Mouse (Mus musculus) CH12.LX (cell line): ENCODE results near the gene Ttc26.

Source experiments
- CTCF ChIP-seq, 2 experiments: IDR thresholded peaks in 1 of 2; conservative IDR thresholded peaks in 1 of 2; 2 replicates each; pipeline ENCODE4 v1.5.1; 2011 to 2012; ENCODE audit warnings: low read depth in 2 of 2, low read length in 2 of 2, improper control_type of control experiment in 1 of 2, inconsistent platforms in 1 of 2, mild to moderate bottlenecking in 1 of 2, moderate library complexity in 1 of 2
- ELF1 ChIP-seq: IDR thresholded peaks from 2 replicates; pipeline ENCODE4 v1.6.1; 2014; ENCODE audit warnings: low read depth, mild to moderate bottlenecking, inconsistent platforms, low read length, improper control_type of control experiment
- EP300 ChIP-seq: IDR thresholded peaks from 2 replicates; pipeline ENCODE4 v1.6.1; 2011; ENCODE audit warnings: low read length, improper control_type of control experiment
- POLR2A ChIP-seq: IDR thresholded peaks from 2 replicates; pipeline ENCODE4 v1.6.1; 2011; ENCODE audit warnings: low read depth, mild to moderate bottlenecking, improper control_type of control experiment, low read length
- POLR2AphosphoS2 ChIP-seq: IDR thresholded peaks from 2 replicates; pipeline ENCODE4 v1.6.1; 2011; ENCODE audit warnings: low read depth, low read length, improper control_type of control experiment

DNA sequence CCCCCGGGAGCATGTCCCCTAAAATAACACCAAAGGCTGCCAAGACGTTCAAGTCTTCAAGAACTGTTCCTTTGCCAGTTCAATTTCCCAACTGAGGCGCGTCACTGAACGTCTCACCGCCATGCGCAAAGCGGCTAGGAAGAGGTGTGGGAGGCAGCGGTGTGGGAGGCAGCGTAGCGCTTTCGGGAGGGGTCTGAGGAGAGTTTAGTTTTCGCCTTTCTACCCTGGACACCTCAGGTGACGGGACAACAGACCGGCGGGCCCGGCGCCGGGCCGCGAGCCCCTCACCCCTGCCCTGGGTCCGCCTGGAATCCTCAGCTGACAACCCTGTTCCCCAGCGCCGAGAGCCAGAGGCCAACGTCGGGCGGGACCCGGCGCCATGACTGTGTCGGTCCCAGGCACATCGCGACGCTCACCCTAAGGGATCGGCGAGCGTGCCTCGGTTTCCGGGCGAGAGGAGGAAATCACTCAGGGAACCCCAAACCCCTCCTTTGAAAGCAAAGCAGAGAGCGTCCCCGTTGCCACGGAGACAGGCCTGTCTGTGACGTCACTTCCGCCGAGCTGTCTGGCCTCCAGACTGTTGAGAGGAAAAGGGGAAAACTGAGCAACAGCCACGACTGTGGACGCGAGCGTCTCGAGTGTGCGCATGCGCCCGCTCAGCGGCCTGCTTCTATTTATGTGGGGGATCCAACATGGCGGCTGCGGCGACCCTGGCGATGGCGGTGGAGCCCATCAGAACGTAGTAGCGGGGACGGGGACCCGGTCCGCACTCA, 52.2 kb downstream of the Ttc26 start, which contains the start of gene Ubn2:
- TF ChIP-seq CTCF (conservative IDR thresholded peaks at IDR 0.05 in 1 of 2, IDR thresholded peaks at IDR 0.05 in 1 of 2; ENCODE audit: low read depth in 2 of 2, low read length in 2 of 2) (no peak), EP300 (no peak), POLR2AphosphoS2 (no peak), ELF1 (peak; percentile 76), POLR2A (peak; percentile 87)
